Mouse (Mus musculus): ENCODE measurements around the gene Pltp. TPM values are rescaled to one million over a fixed set of nuclear protein-coding genes. Genes with fewer than 3 reads are reported as not detected.
"Not testable (repeated sequence)": the region's sequence is repeated elsewhere in the genome, so short reads cannot be mapped to it uniquely, and the experiment has no call there.

The Pltp gene
- total RNA-seq, 2 experiments from 2014 or later: 63.8 to 79.4 TPM

GRCm38 (mm10) chr2:164882619-164883018 is 25.1 kb upstream of the Pltp start:
- DNase-seq (ENCODE audit: extremely low spot score in 1 of 2, low spot score in 2 of 2): no peak
- intact Hi-C loops (cut with DNase I): no loop called here

GRCm38 (mm10) chr2:164879568-164880277 is 22.2 kb upstream of the Pltp start:
- intact Hi-C loops (cut with DNase I): loop anchor here (2.0 kb wide), 1 partner anchor 47 kb away; the partner anchor contains the start of genes Ctsa and Neurl2
- peak; percentile 93 to 95 for DNase-seq (ENCODE audit: extremely low spot score in 1 of 2, low spot score in 2 of 2)

DNA sequence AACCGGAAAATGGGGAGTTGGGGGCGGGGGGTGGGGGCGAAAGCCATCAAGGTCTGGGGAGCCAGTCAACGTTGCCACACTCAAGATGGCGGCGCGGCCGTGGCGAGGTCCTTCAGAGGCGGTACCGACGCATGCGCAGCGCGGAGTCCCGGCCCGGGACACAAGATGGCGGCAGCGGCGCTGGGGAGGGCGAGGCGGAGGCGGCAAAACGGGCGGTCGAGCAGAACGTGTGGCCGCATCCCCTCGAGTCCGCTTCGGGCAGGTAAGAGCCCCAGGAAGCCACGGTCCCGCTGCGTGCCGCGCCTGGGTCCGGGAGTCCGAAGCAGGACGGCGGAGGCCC is 21.7 kb upstream of the Pltp start, which contains the start of gene Pcif1:
Gene Pcif1 (plus strand): TSS at position 77 of the 340 bp plus-strand sequence.
- peak; percentile 86 to 95 for DNase-seq (ENCODE audit: extremely low spot score in 1 of 2, low spot score in 2 of 2)
- intact Hi-C loops (cut with DNase I): loop anchor here (2.0 kb wide), 1 partner anchor 46 kb away; the partner anchor contains the start of genes Ctsa and Neurl2

DNA sequence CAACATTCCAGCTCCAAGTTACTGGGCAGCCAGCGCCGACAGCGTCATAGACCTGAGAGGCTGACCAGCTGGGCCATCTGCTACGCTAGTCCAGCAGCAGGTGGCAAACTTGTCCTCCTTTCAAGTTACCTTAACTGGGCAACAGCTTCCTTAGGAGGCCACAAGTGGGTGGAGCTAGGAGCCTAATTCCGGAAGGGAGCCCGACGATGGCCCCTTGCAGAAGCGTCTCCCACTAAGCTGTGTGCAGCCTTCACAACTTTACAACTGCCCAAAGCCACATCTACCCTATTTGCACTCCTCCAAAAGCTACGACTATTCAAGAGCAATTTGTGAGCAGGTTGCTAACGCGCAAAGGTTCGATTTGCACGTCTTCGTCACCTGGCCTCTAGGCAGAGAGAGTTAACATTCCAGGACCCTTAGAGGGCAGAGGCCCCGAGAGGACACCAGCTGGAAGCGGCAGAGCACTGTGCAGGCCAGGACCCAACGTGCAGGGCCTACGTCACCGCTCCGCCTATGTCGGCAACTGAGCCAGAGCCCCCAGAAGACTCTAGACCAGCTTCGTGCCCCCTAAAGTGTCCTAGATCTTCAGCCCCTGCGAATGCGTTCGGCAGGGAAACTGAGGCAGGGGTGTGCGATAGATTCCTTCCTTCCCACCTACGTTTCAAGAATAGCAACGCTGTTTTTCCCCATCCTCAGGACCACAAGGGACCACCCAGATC is 21.2 kb upstream of the Pltp start:
- intact Hi-C loops (cut with DNase I): loop anchor here (2.0 kb wide), 1 partner anchor 46 kb away; the partner anchor contains the start of genes Ctsa and Neurl2
- DNase-seq (ENCODE audit: extremely low spot score in 1 of 2, low spot score in 2 of 2): peak in 1 of 2 experiments; percentile 77

- DNase-seq (ENCODE audit: extremely low spot score in 1 of 2, low spot score in 2 of 2): not testable (repeated sequence)
- intact Hi-C loops (cut with DNase I): loop anchor here (2.0 kb wide), 1 partner anchor 45 kb away; the partner anchor contains the start of genes Ctsa and Neurl2
These were observed 20.1 kb upstream of the Pltp start for GRCm38 (mm10) chr2:164877376-164878215.

GRCm38 (mm10) chr2:164875648-164876047 is 18.1 kb upstream of the Pltp start:
- intact Hi-C loops (cut with DNase I); DNase-seq (ENCODE audit: extremely low spot score in 1 of 2, low spot score in 2 of 2): not testable (repeated sequence)

- intact Hi-C loops (cut with DNase I): no loop called here
- peak in 1 of 2 experiments; percentile 73 for DNase-seq (ENCODE audit: extremely low spot score in 1 of 2, low spot score in 2 of 2)
These were observed 16.8 kb upstream of the Pltp start for GRCm38 (mm10) chr2:164874239-164874769.

DNA sequence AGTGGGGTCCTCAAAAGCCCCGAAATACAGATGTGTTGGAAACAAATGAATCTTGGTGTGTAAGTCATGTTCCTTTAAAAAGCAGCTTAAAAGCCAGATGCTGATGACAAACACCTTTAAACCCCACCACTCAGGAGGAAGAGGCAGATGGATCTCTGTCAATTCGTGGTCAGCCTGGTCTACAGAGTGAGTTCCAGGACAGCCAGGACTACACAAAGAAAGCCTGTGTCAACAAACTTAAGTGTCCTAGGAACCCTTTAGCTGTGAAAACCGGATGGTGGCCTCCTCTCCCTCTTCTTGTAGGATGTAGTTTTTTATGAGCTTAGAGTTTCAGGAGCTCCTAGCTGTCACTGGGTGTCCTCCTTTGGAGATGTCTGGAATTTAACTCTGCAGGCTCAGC is 16.1 kb upstream of the Pltp start:
- DNase-seq (ENCODE audit: extremely low spot score in 1 of 2, low spot score in 2 of 2): no peak
- intact Hi-C loops (cut with DNase I): no loop called here

DNA sequence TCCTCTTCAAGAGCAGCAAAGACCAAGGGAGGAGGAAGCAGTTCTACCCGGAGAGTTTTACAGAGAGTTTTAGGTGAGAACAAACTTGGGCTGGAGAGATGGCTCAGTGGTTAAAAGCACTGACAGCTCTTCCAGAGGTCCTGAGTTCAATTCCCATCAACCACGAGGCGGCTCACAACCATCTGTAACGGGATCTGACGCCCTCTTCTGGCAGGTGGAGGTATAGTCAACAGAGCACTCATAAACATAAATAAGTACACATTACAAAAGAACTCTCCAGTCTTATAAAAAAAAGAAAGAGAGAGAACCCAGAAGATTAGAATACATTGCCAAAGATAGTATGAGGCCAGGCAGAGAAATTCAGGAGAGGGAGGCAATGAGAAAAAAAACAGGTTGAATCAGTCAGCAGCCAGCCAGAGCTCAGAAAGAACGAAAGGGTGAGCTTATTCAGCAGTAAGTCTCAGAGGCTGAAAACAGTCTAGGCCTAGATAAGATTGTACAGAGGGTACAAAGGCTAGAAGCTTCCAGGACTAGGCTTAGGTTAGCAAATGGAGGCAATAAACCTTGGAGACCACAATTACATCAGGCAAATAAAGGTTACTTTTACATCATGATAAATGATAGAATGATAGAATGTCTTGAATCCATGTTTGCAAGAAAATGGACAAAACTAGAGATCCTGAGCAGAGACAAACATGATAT is 14.2 kb upstream of the Pltp start:
- intact Hi-C loops (cut with DNase I): no loop called here
- DNase-seq (ENCODE audit: extremely low spot score in 1 of 2, low spot score in 2 of 2): no peak

- intact Hi-C loops (cut with DNase I): no loop called here
- no peak for DNase-seq (ENCODE audit: extremely low spot score in 1 of 2, low spot score in 2 of 2)
These were observed 11.0 kb upstream of the Pltp start for GRCm38 (mm10) chr2:164868491-164868890.

- intact Hi-C loops (cut with DNase I): no loop called here
These were observed 10.1 kb upstream of the Pltp start for GRCm38 (mm10) chr2:164867566-164867965.

GRCm38 (mm10) chr2:164866741-164867551 is 9.4 kb upstream of the Pltp start:
- peak in 1 of 2 experiments; percentile 82 for DNase-seq (ENCODE audit: extremely low spot score in 1 of 2, low spot score in 2 of 2)
- intact Hi-C loops (cut with DNase I): no loop called here

More at GRCm38 (mm10) chr2:164867566-164867965, 10.1 kb upstream of the Pltp start:
- DNase-seq (ENCODE audit: extremely low spot score in 1 of 2, low spot score in 2 of 2): no peak

- intact Hi-C loops (cut with DNase I): no loop called here
These were observed 7.1 kb upstream of the Pltp start for GRCm38 (mm10) chr2:164864593-164864992.

DNA sequence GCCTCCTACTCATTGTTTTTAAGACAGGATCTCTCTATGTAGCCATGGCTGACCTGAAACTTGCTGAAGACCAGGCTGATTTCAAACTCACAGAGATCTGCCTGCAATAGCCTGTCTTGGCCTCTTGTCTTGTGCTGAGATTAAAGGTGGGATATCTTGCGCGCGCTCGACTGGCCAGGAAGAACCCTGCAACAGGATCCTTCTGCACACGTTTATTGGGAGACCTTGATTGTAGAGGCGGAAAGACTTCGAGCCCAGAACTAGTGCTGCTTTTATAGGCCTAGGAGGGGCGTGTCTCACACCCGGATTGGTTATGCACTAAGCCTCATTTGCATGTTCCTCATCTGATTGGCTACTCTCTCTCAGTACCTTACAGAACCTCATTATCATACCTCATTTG is 5.9 kb upstream of the Pltp start:
- DNase-seq (ENCODE audit: extremely low spot score in 1 of 2, low spot score in 2 of 2); intact Hi-C loops (cut with DNase I): not testable (repeated sequence)

More at GRCm38 (mm10) chr2:164864593-164864992, 7.1 kb upstream of the Pltp start:
- no peak for DNase-seq (ENCODE audit: extremely low spot score in 1 of 2, low spot score in 2 of 2)

GRCm38 (mm10) chr2:164862179-164862861 is 4.8 kb upstream of the Pltp start:
- intact Hi-C loops (cut with DNase I): no loop called here
- DNase-seq (ENCODE audit: extremely low spot score in 1 of 2, low spot score in 2 of 2): peak in 1 of 2 experiments; percentile 93

GRCm38 (mm10) chr2:164861094-164861493 is 3.6 kb upstream of the Pltp start:
- no peak for DNase-seq (ENCODE audit: extremely low spot score in 1 of 2, low spot score in 2 of 2)
- intact Hi-C loops (cut with DNase I): no loop called here
